Mouse (Mus musculus) embryonic facial prominence, embryonic 11.5 days (tissue): ENCODE results near the gene Arih2. TPM values are rescaled to one million over a fixed set of nuclear protein-coding genes. Genes with fewer than 3 reads are reported as not detected.

Source experiments
- ATAC-seq: fragments of 200-750 bp; cut with Nextera tagmentation; replicated peaks from 2 replicates; pipeline ENCODE4 v1.8.0; 2017; ENCODE audit warnings: low read depth; ENCODE audit not compliant: insufficient number of reproducible peaks, low FRiP score, low TSS enrichment
- DNase-seq: peaks from one replicate; pipeline ENCODE4 v3.0.0-alpha.2; 2015; ENCODE audit warnings: low spot score
- H3K27ac ChIP-seq: fragments of 300-500 bp; sonication (generic); replicated peaks from 2 replicates; pipeline ENCODE4 v1.5.1; 2014; ENCODE audit warnings: mild to moderate bottlenecking, low read depth, low read length, control low read depth
- H3K27me3 ChIP-seq: fragments of 300-500 bp; sonication (generic); 2 replicates; pipeline ENCODE4 v1.6.1; 2014; ENCODE audit warnings: mild to moderate bottlenecking, low read length, moderate library complexity, mixed read lengths; ENCODE audit not compliant: control insufficient read depth, insufficient read depth
- H3K36me3 ChIP-seq: fragments of 300-500 bp; sonication (generic); replicated peaks from 2 replicates; pipeline ENCODE4 v1.6.1; 2014; ENCODE audit warnings: low read depth, mild to moderate bottlenecking, low read length, moderate library complexity, mixed read lengths; ENCODE audit not compliant: control insufficient read depth, insufficient read depth
- H3K4me1 ChIP-seq: fragments of 300-500 bp; sonication (generic); 2 replicates; pipeline ENCODE4 v1.6.1; 2014; ENCODE audit warnings: low read length, mixed read lengths; ENCODE audit not compliant: control insufficient read depth, insufficient read depth
- H3K4me2 ChIP-seq: fragments of 300-500 bp; sonication (generic); 2 replicates; pipeline ENCODE4 v1.6.1; 2014; ENCODE audit warnings: low read depth, mild to moderate bottlenecking, control low read depth, low read length, moderate library complexity
- H3K4me3 ChIP-seq: fragments of 300-500 bp; sonication (generic); 2 replicates; pipeline ENCODE4 v1.5.1; 2014; ENCODE audit warnings: low read depth, low read length, control low read depth
- H3K9ac ChIP-seq: fragments of 300-500 bp; sonication (generic); replicated peaks from 2 replicates; pipeline ENCODE4 v1.6.1; 2014; ENCODE audit warnings: mild to moderate bottlenecking, control low read depth, low read length
- H3K9me3 ChIP-seq: fragments of 300-500 bp; sonication (generic); replicated peaks from 2 replicates; pipeline ENCODE4 v1.6.1; 2016; ENCODE audit warnings: mild to moderate bottlenecking, low read length, inconsistent platforms, mixed read lengths; ENCODE audit not compliant: control insufficient read depth
- WGBS: fragments of 180-500 bp; shearing (Covaris S2); extraction: QIAGEN DNeasy Blood & Tissue Kit; methylation state at CpG from one replicate; pipeline ENCODE4 v1.1.7; 2014; 5-methylcytosine and 5-hydroxymethylcytosine counted together
- polyA plus RNA-seq: library from polyadenylated mRNA; unstranded; fragments of >200 nt; fragmentation: Nextera tagmentation; extraction: Ambion mirVana; gene quantifications from 2 replicates; pipeline ENCODE4 v1.2.1, GENCODE M21; 2014

Arih2 gene
- polyA plus RNA-seq, 1 experiment from 2014 or later, result 44.1 TPM

GRCm38 (mm10) chr9:108689993-108690392, 40.8 kb upstream of the Arih2 start:
- WGBS, result 79% methylated on average over 1 of the region's 1 CpGs
- no peak overlapping the region for H3K4me2 ChIP-seq
- no peak overlapping the region for H3K4me3 ChIP-seq
- ATAC-seq (no peak), DNase-seq (no peak)
- H3K9me3 ChIP-seq, result no peaks in the 10 kb centered on the region
- no peak overlapping the region for H3K27ac ChIP-seq
- no peaks in the 10 kb centered on the region for H3K36me3 ChIP-seq
- H3K4me1 ChIP-seq, result peaks cover 3% of the 10 kb centered on the region; the same call in 1 of the 2 replicates
- no peak overlapping the region for H3K9ac ChIP-seq
- H3K27me3 ChIP-seq, result no peaks in the 10 kb centered on the region

- Histone ChIP-seq H3K9me3 (no peaks in the 10 kb centered on the region), H3K27ac (no peak within 1 kb of the TSS), H3K27me3 (no peaks in the 10 kb centered on the region), H3K4me2 (no peak within 1 kb of the TSS), H3K36me3 (no peaks in the 10 kb centered on the region), H3K4me3 (no peak within 1 kb of the TSS), H3K4me1 (peaks cover 3% of the 10 kb centered on the region; the same call in 1 of the 2 replicates), H3K9ac (no peak within 1 kb of the TSS)
- ATAC-seq (no peak), DNase-seq (peak; percentile 52)
- 73% methylated on average over 1 of the region's 1 CpGs for WGBS
Observed at GRCm38 (mm10) chr9:108689106-108689505, 39.9 kb upstream of the Arih2 start, which contains the start of gene Prkar2a. Gene Prkar2a, plus strand, starts transcription at chr9:108689314.

- no peak for ATAC-seq
- Histone ChIP-seq H3K4me3 (no peak overlapping the region), H3K4me2 (no peak overlapping the region), H3K9me3 (no peaks in the 10 kb centered on the region), H3K27ac (no peak overlapping the region), H3K27me3 (no peaks in the 10 kb centered on the region), H3K36me3 (no peaks in the 10 kb centered on the region), H3K4me1 (peaks cover 3% of the 10 kb centered on the region; the same call in 1 of the 2 replicates), H3K9ac (no peak overlapping the region)
- DNase-seq, result no peak
- 85% methylated on average over 9 of the region's 9 CpGs for WGBS
Observed at GRCm38 (mm10) chr9:108688451-108688850, 39.3 kb upstream of the Arih2 start.

GRCm38 (mm10) chr9:108687686-108688085, 38.5 kb upstream of the Arih2 start:
- no peaks in the 10 kb centered on the region for H3K27me3 ChIP-seq
- no peak overlapping the region for H3K9ac ChIP-seq
- H3K4me1 ChIP-seq, result peaks cover 3% of the 10 kb centered on the region; the same call in 1 of the 2 replicates
- no peaks in the 10 kb centered on the region for H3K36me3 ChIP-seq
- WGBS, result 66% methylated on average over 2 of the region's 2 CpGs
- H3K4me2 ChIP-seq, result no peak overlapping the region
- H3K4me3 ChIP-seq, result no peak overlapping the region
- H3K9me3 ChIP-seq, result no peaks in the 10 kb centered on the region
- DNase-seq (no peak), ATAC-seq (no peak)
- H3K27ac ChIP-seq, result no peak overlapping the region

GRCm38 (mm10) chr9:108687181-108687580, 38.0 kb upstream of the Arih2 start:
- no peak overlapping the region for H3K4me3 ChIP-seq
- no peak overlapping the region for H3K9ac ChIP-seq
- H3K27ac ChIP-seq, result no peak overlapping the region
- H3K4me1 ChIP-seq, result peaks cover 3% of the 10 kb centered on the region; the same call in 1 of the 2 replicates
- no peaks in the 10 kb centered on the region for H3K36me3 ChIP-seq
- no peaks in the 10 kb centered on the region for H3K27me3 ChIP-seq
- no peaks in the 10 kb centered on the region for H3K9me3 ChIP-seq
- no peak overlapping the region for H3K4me2 ChIP-seq
- WGBS, result 87% methylated on average over 6 of the region's 6 CpGs
- ATAC-seq, result no peak
- no peak for DNase-seq

GRCm38 (mm10) chr9:108686475-108686887, 37.3 kb upstream of the Arih2 start:
- peak; percentile 54 for ATAC-seq
- DNase-seq, result no peak
- peaks cover under 1% of the 10 kb centered on the region; the same call in 1 of the 2 replicates for H3K4me1 ChIP-seq
- H3K36me3 ChIP-seq, result no peaks in the 10 kb centered on the region; the same call in 1 of the 2 replicates
- no peaks in the 10 kb centered on the region for H3K27me3 ChIP-seq
- H3K9me3 ChIP-seq, result no peaks in the 10 kb centered on the region
- H3K27ac ChIP-seq, result no peak overlapping the region
- H3K4me2 ChIP-seq, result no peak overlapping the region
- H3K9ac ChIP-seq, result no peak overlapping the region
- no peak overlapping the region for H3K4me3 ChIP-seq
- WGBS, result 59% methylated on average over 4 of the region's 4 CpGs

GRCm38 (mm10) chr9:108680026-108680425, 30.8 kb upstream of the Arih2 start:
- Histone ChIP-seq H3K27ac (no peak overlapping the region), H3K36me3 (no peaks in the 10 kb centered on the region; the same call in 1 of the 2 replicates), H3K4me1 (no peaks in the 10 kb centered on the region), H3K9me3 (no peaks in the 10 kb centered on the region), H3K4me2 (no peak overlapping the region), H3K4me3 (no peak overlapping the region), H3K9ac (no peak overlapping the region), H3K27me3 (no peaks in the 10 kb centered on the region)
- 94% methylated on average over 15 of the region's 15 CpGs for WGBS
- DNase-seq, result no peak
- ATAC-seq, result no peak

- no peak overlapping the region for H3K9ac ChIP-seq
- WGBS, result 50% methylated on average over 2 of the region's 2 CpGs
- H3K27me3 ChIP-seq, result no peaks in the 10 kb centered on the region
- no peak overlapping the region for H3K4me3 ChIP-seq
- no peak for ATAC-seq
- H3K27ac ChIP-seq, result no peak overlapping the region
- H3K4me1 ChIP-seq, result no peaks in the 10 kb centered on the region
- no peak overlapping the region for H3K4me2 ChIP-seq
- DNase-seq, result peak; percentile 39
- H3K9me3 ChIP-seq, result no peaks in the 10 kb centered on the region
- no peaks in the 10 kb centered on the region; the same call in 1 of the 2 replicates for H3K36me3 ChIP-seq
Observed at GRCm38 (mm10) chr9:108673151-108673550, 24.0 kb upstream of the Arih2 start.
